Mouse (Mus musculus) embryonic facial prominence, embryonic 14.5 days (tissue): ENCODE results near the gene Rwdd2b. TPM values are rescaled to one million over a fixed set of nuclear protein-coding genes. Genes with fewer than 3 reads are reported as not detected.

ENCODE experiments used
- ATAC-seq: fragments of 200-750 bp; cut with Nextera tagmentation; 2 replicates; pipeline ENCODE4 v1.8.0; 2017; ENCODE audit warnings: low read depth, moderate number of reproducible peaks, moderate TSS enrichment
- DNase-seq: peaks from one replicate; pipeline ENCODE4 v3.0.0-alpha.2; 2015; ENCODE audit warnings: low spot score
- H3K27ac ChIP-seq: fragments of 300-500 bp; sonication (generic); replicated peaks from 2 replicates; pipeline ENCODE4 v1.5.1; 2014; ENCODE audit warnings: low read depth, mild to moderate bottlenecking, low read length, moderate library complexity
- H3K27me3 ChIP-seq: fragments of 300-500 bp; sonication (generic); replicated peaks from 2 replicates; pipeline ENCODE4 v1.6.1; 2014; ENCODE audit warnings: low read length; ENCODE audit not compliant: control insufficient read depth, insufficient read depth
- H3K36me3 ChIP-seq: fragments of 300-500 bp; sonication (generic); 2 replicates; pipeline ENCODE4 v1.6.1; 2014; ENCODE audit warnings: low read length, mixed read lengths; ENCODE audit not compliant: control insufficient read depth, insufficient read depth
- H3K4me1 ChIP-seq: fragments of 300-500 bp; sonication (generic); 2 replicates; pipeline ENCODE4 v1.6.1; 2014; ENCODE audit warnings: antibody characterized with exemption, low read length; ENCODE audit not compliant: control insufficient read depth, insufficient read depth
- H3K4me2 ChIP-seq: fragments of 300-500 bp; sonication (generic); 2 replicates; pipeline ENCODE4 v1.6.1; 2014; ENCODE audit warnings: low read depth, mild to moderate bottlenecking, low read length, moderate library complexity, mixed read lengths
- H3K4me3 ChIP-seq: fragments of 300-500 bp; sonication (generic); 2 replicates; pipeline ENCODE4 v1.5.1; 2014; ENCODE audit warnings: low read depth, mild to moderate bottlenecking, low read length
- H3K9ac ChIP-seq: fragments of 300-500 bp; sonication (generic); 2 replicates; pipeline ENCODE4 v1.6.1; 2014; ENCODE audit warnings: low read depth, mild to moderate bottlenecking, low read length, moderate library complexity, mixed read lengths
- H3K9me3 ChIP-seq: fragments of 300-500 bp; sonication (generic); 2 replicates; pipeline ENCODE4 v1.6.1; 2016; ENCODE audit warnings: low read length; ENCODE audit not compliant: control insufficient read depth
- WGBS: fragments of 180-500 bp; shearing (Covaris S2); extraction: QIAGEN DNeasy Blood & Tissue Kit; methylation state at CpG from one replicate; pipeline ENCODE4 v1.1.7; 2014; 5-methylcytosine and 5-hydroxymethylcytosine counted together
- polyA plus RNA-seq: library from polyadenylated mRNA; unstranded; fragments of >200 nt; fragmentation: Nextera tagmentation; extraction: Ambion mirVana; gene quantifications from 2 replicates; pipeline ENCODE4 v1.2.1, GENCODE M21; 2014

The Rwdd2b gene
- 8.1 and 9.1 TPM in 2 replicates for polyA plus RNA-seq

- peak within 1 kb of the TSS; percentile 77 for H3K27ac ChIP-seq
- peak within 1 kb of the TSS; percentile 75 for H3K9ac ChIP-seq
- peak within 1 kb of the TSS; percentile 59 for H3K4me3 ChIP-seq
- ATAC-seq (peak; percentile 96), DNase-seq (peak; percentile 98)
- no peaks in the 10 kb centered on the region for H3K36me3 ChIP-seq
- no peaks in the 10 kb centered on the region for H3K9me3 ChIP-seq
- no peaks in the 10 kb centered on the region for H3K27me3 ChIP-seq
- WGBS = under 1% methylated on average over 30 of the region's 38 CpGs
- H3K4me1 ChIP-seq = peaks cover 10% of the 10 kb centered on the region
- peak within 1 kb of the TSS; percentile 84 for H3K4me2 ChIP-seq
These were observed at the start of gene Rwdd2b for GRCm38 (mm10) chr16:87440184-87440686. Gene Rwdd2b, minus strand, starts transcription at chr16:87440573.

- Histone ChIP-seq H3K36me3 (peaks cover 96% of the 10 kb centered on the region), H3K9ac (no peak overlapping the region), H3K4me2 (no peak overlapping the region), H3K4me3 (no peak overlapping the region), H3K27me3 (no peaks in the 10 kb centered on the region), H3K4me1 (no peaks in the 10 kb centered on the region), H3K27ac (no peak overlapping the region), H3K9me3 (no peaks in the 10 kb centered on the region)
- 83% methylated on average over 2 of the region's 2 CpGs for WGBS
- no peak for DNase-seq
- ATAC-seq = no peak
These were observed 48.2 kb upstream of the Rwdd2b start for GRCm38 (mm10) chr16:87488605-87489004.

GRCm38 (mm10) chr16:87486739-87487138 lies 46.4 kb upstream of the Rwdd2b start:
- H3K27me3 ChIP-seq = no peaks in the 10 kb centered on the region
- H3K4me2 ChIP-seq = no peak overlapping the region
- DNase-seq (no peak), ATAC-seq (no peak)
- WGBS = 98% methylated on average over 5 of the region's 5 CpGs
- no peaks in the 10 kb centered on the region for H3K9me3 ChIP-seq
- H3K4me3 ChIP-seq = no peak overlapping the region
- H3K9ac ChIP-seq = no peak overlapping the region
- H3K36me3 ChIP-seq = peaks cover 94% of the 10 kb centered on the region
- no peak overlapping the region for H3K27ac ChIP-seq
- H3K4me1 ChIP-seq = no peaks in the 10 kb centered on the region

- Histone ChIP-seq H3K4me2 (no peak overlapping the region), H3K27ac (no peak overlapping the region), H3K4me3 (no peak overlapping the region), H3K4me1 (no peaks in the 10 kb centered on the region), H3K36me3 (peaks cover 85% of the 10 kb centered on the region), H3K27me3 (no peaks in the 10 kb centered on the region), H3K9ac (no peak overlapping the region), H3K9me3 (no peaks in the 10 kb centered on the region)
- ATAC-seq = no peak
- WGBS = 65% methylated on average over 5 of the region's 5 CpGs
- no peak for DNase-seq
These were observed 44.0 kb upstream of the Rwdd2b start for GRCm38 (mm10) chr16:87484367-87484766.

- ATAC-seq (no peak), DNase-seq (no peak)
- no peaks in the 10 kb centered on the region for H3K9me3 ChIP-seq
- peaks cover 84% of the 10 kb centered on the region for H3K36me3 ChIP-seq
- 91% methylated on average over 4 of the region's 4 CpGs for WGBS
- H3K27me3 ChIP-seq = no peaks in the 10 kb centered on the region
- H3K9ac ChIP-seq = no peak overlapping the region
- H3K27ac ChIP-seq = no peak overlapping the region
- no peak overlapping the region for H3K4me2 ChIP-seq
- no peak overlapping the region for H3K4me3 ChIP-seq
- H3K4me1 ChIP-seq = no peaks in the 10 kb centered on the region
These were observed 30.2 kb upstream of the Rwdd2b start for GRCm38 (mm10) chr16:87470579-87470978.

- H3K9me3 ChIP-seq = no peaks in the 10 kb centered on the region
- peaks cover 38% of the 10 kb centered on the region for H3K36me3 ChIP-seq
- no peak overlapping the region for H3K4me3 ChIP-seq
- no peak overlapping the region for H3K9ac ChIP-seq
- H3K4me2 ChIP-seq = no peak overlapping the region
- DNase-seq (no peak), ATAC-seq (no peak)
- H3K4me1 ChIP-seq = peaks cover 14% of the 10 kb centered on the region
- no peak overlapping the region for H3K27ac ChIP-seq
- H3K27me3 ChIP-seq = no peaks in the 10 kb centered on the region
- WGBS = 93% methylated on average over 3 of the region's 3 CpGs
These were observed 18.4 kb upstream of the Rwdd2b start for GRCm38 (mm10) chr16:87458752-87459151.

GRCm38 (mm10) chr16:87455180-87455611 lies 14.8 kb upstream of the Rwdd2b start:
- H3K27me3 ChIP-seq = no peaks in the 10 kb centered on the region
- peak; percentile 12 for DNase-seq
- H3K9ac ChIP-seq = peak overlapping the region; percentile 92
- H3K4me3 ChIP-seq = peak overlapping the region; percentile 68
- peak overlapping the region; percentile 79 for H3K27ac ChIP-seq
- H3K4me1 ChIP-seq = peaks cover 14% of the 10 kb centered on the region
- ATAC-seq = peak; percentile 64
- WGBS = under 1% methylated on average over 33 of the region's 38 CpGs
- peak overlapping the region; percentile 90 for H3K4me2 ChIP-seq
- H3K36me3 ChIP-seq = 0 out of 2 replicates have a peak, but pooled peaks cover 9% of the 10 kb centered on the region
- 0 out of 2 replicates have a peak, but pooled peaks cover 3% of the 10 kb centered on the region for H3K9me3 ChIP-seq

- Histone ChIP-seq H3K4me1 (peaks cover 14% of the 10 kb centered on the region), H3K27ac (peak within 1 kb of the TSS; percentile 79), H3K27me3 (no peaks in the 10 kb centered on the region), H3K4me3 (peak within 1 kb of the TSS; percentile 68), H3K36me3 (0 out of 2 replicates have a peak, but pooled peaks cover 6% of the 10 kb centered on the region), H3K4me2 (peak within 1 kb of the TSS; percentile 90), H3K9me3 (0 out of 2 replicates have a peak, but pooled peaks cover 3% of the 10 kb centered on the region), H3K9ac (peak within 1 kb of the TSS; percentile 92)
- 12% methylated on average over 30 of the region's 45 CpGs for WGBS
- ATAC-seq (peak; percentile 98), DNase-seq (peak; percentile 97)
These were observed 14.2 kb upstream of the Rwdd2b start, which contains the start of gene Usp16 for GRCm38 (mm10) chr16:87454419-87455179. Gene Usp16, plus strand, starts transcription at chr16:87454703.
